Mouse (Mus musculus): ENCODE data around the gene N4bp3.

GRCm38 (mm10) chr11:51640748-51641147 is 9.9 kb downstream of the N4bp3 start:
- TF ChIP-seq CTCF (conservative IDR thresholded peaks at IDR 0.05 in 1 of 2, IDR thresholded peaks at IDR 0.05 in 1 of 2; ENCODE audit: low read depth in 2 of 2, low read length in 2 of 2) (no peak), MYC (IDR thresholded peaks at IDR 0.05; ENCODE audit: low read depth, low read length) (no peak), SMC3 (IDR thresholded peaks at IDR 0.05; ENCODE audit: low read depth, low read length) (no peak), POLR2A (IDR thresholded peaks at IDR 0.05; ENCODE audit: low read depth, low read length) (no peak), CHD2 (IDR thresholded peaks at IDR 0.05; ENCODE audit: low read length) (no peak; the same call in 1 of the 2 replicates), TCF12 (IDR thresholded peaks at IDR 0.05; ENCODE audit: low read depth, low read length) (no peak), HCFC1 (IDR thresholded peaks at IDR 0.05; ENCODE audit: low read depth, low read length) (no peak), USF1 (IDR thresholded peaks at IDR 0.05; ENCODE audit: low read depth, low read length) (no peak)
